Mouse (Mus musculus) lung, embryonic 15.5 days (tissue): ENCODE results near the gene Fam131a. TPM values are rescaled to one million over a fixed set of nuclear protein-coding genes. Genes with fewer than 3 reads are reported as not detected.
"Not testable (repeated sequence)": the region's sequence is repeated elsewhere in the genome, so short reads cannot be mapped to it uniquely, and the experiment has no call there.

Source experiments
- ATAC-seq: fragments of 200-750 bp; cut with Nextera tagmentation; 2 replicates; pipeline ENCODE4 v1.8.0; 2017; ENCODE audit warnings: moderate number of reproducible peaks, borderline replicate concordance; ENCODE audit not compliant: low FRiP score, low TSS enrichment; ENCODE audit errors: extremely low read depth
- H3K27ac ChIP-seq: fragments of 300-500 bp; sonication (generic); 2 replicates; pipeline ENCODE4 v1.5.1; 2015; ENCODE audit warnings: moderate library complexity, mild to moderate bottlenecking, inconsistent platforms
- H3K27me3 ChIP-seq: fragments of 300-500 bp; sonication (generic); 2 replicates; pipeline ENCODE4 v1.6.1; 2015; ENCODE audit warnings: inconsistent platforms
- H3K36me3 ChIP-seq: fragments of 300-500 bp; sonication (generic); 2 replicates; pipeline ENCODE4 v1.6.1; 2015; ENCODE audit warnings: inconsistent platforms
- H3K4me1 ChIP-seq: fragments of 300-500 bp; sonication (generic); 2 replicates; pipeline ENCODE4 v1.6.1; 2015; ENCODE audit warnings: inconsistent platforms
- H3K4me2 ChIP-seq: fragments of 300-500 bp; sonication (generic); 2 replicates; pipeline ENCODE4 v1.6.1; 2015; ENCODE audit warnings: inconsistent platforms, mild to moderate bottlenecking, moderate library complexity
- H3K4me3 ChIP-seq: fragments of 300-500 bp; sonication (generic); 2 replicates; pipeline ENCODE4 v1.5.1; 2015; ENCODE audit warnings: mild to moderate bottlenecking, inconsistent platforms
- H3K9ac ChIP-seq: fragments of 300-500 bp; sonication (generic); 2 replicates; pipeline ENCODE4 v1.6.1; 2015; ENCODE audit warnings: inconsistent platforms
- H3K9me3 ChIP-seq: fragments of 300-500 bp; sonication (generic); 2 replicates; pipeline ENCODE4 v1.6.1; 2016; ENCODE audit warnings: inconsistent platforms
- WGBS: fragments of 180-500 bp; shearing (Covaris S2); methylation state at CpG from one replicate; pipeline ENCODE4 v1.1.7; 2015; 5-methylcytosine and 5-hydroxymethylcytosine counted together
- polyA plus RNA-seq: library from polyadenylated mRNA; unstranded; fragments of >200 nt; fragmentation: Nextera tagmentation; extraction: Ambion mirVana; gene quantifications from 2 replicates; pipeline ENCODE4 v1.2.1, GENCODE M21; 2015

Gene Fam131a
- 4.9 and 6.3 TPM in 2 replicates for polyA plus RNA-seq

DNA sequence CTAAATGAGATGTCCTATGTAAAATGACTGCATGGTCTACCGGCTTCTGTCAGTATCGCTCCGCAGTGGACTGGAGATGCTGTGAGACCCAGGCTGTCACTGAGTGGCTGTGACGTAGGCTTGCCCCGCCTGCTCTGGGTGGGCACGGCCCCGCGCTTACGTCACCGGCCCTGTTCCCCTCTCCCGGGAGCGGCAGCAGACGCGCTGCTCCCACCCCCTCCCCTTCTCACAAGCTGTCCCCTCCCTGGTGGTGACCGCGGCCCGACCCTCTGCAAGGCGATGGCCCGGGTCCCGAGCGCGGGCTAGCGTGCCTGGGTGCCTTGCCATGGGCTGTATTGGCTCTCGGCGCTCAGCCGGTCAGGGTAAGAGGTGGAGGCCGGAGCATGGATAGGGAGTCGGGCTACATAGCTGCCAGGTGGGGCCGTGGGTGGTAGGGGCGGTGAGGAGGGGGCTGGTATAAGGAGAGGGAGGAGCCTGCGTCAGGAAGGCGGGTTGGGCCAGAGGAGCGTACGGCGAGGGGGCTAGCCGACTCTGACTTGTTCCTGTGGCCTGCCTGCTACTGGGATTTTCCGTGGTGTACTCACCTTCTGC lies at the start of gene Fam131a:
TSS of gene Fam131a (plus strand) at position 131 of the 591 bp plus-strand sequence.
- no peaks in the 10 kb centered on the region for H3K9me3 ChIP-seq
- peaks cover 36% of the 10 kb centered on the region for H3K4me1 ChIP-seq
- peak; percentile 93 for ATAC-seq
- peak within 1 kb of the TSS; percentile 67 for H3K4me3 ChIP-seq
- H3K27ac ChIP-seq = peak within 1 kb of the TSS; percentile 85
- H3K4me2 ChIP-seq = peak within 1 kb of the TSS; percentile 95
- H3K27me3 ChIP-seq = no peaks in the 10 kb centered on the region
- under 1% methylated on average over 35 of the region's 37 CpGs for WGBS
- peaks cover 38% of the 10 kb centered on the region for H3K36me3 ChIP-seq
- peak within 1 kb of the TSS; percentile 70 for H3K9ac ChIP-seq

DNA sequence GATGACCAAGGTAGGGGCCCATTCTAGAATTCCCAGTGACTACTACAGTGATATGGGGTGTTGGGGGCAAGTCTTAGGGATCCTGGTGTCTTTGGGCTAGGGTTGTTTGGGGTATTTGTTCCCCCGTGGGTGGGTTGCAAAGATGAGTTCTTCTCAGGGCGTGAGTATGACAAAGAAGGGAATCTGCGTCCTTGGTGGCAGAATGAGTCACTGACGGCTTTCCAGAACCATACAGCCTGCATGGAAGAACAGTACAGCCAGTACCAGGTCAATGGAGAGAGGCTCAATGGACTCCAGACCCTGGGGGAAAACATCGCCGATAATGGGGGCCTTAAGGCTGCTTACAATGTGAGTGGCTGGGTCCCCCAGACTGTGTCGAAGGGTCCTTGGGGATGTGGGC lies 49.1 kb upstream of the Fam131a start:
- WGBS = 80% methylated on average over 7 of the region's 7 CpGs
- Histone ChIP-seq H3K9me3 (no peaks in the 10 kb centered on the region), H3K9ac (no peak overlapping the region), H3K4me2 (no peak overlapping the region), H3K27me3 (no peaks in the 10 kb centered on the region), H3K4me1 (no peaks in the 10 kb centered on the region), H3K27ac (no peak overlapping the region), H3K4me3 (no peak overlapping the region), H3K36me3 (no peaks in the 10 kb centered on the region)
- ATAC-seq = no peak

DNA sequence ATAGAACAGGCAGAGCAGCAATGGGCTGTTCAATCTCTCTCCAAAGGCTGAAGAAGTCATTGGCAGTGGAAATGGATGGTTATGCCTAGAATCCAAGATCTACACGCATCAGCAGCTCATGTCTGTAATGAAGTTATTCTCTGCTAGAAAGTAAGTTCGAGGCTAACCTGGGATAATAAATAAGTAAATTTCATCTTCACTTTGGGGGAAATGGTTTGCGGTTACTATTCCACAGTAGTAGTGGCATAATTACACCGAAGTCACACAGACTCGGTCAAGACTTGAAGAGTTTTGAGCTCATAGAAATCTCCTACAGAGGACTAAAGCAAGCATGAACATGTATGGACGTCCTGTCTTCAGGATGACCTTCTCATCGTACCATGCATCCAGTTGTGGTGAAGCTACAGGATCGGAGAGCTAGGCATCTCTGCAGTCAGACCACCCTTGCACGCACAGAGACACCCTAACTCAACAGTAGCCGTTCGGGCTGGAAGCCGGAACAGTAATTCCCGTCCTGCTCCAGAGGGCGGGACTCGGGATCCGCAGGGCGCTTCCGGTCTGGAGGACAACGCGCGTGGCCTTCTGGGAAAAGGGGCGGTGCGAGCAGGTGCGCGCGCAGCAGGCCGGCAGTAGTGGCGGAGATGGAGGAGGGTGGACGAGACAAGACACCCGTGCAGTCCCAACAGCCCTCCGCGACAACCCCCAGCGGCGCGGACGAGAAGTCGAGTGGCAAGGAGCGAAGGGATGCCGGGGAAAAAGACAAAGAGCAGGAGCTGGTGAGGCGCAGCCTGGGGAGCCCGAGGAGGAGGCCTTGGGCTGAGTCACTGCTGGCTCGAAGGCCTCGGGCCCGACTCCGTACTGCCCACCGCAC lies 41.7 kb upstream of the Fam131a start, which contains the start of gene Psmd2:
TSS of gene Psmd2 (plus strand) at position 577 of the 871 bp plus-strand sequence.
- Histone ChIP-seq H3K4me2 (peak within 1 kb of the TSS; percentile 80), H3K4me1 (peaks cover 15% of the 10 kb centered on the region; the same call in 1 of the 2 replicates), H3K27me3 (no peaks in the 10 kb centered on the region), H3K4me3 (peak within 1 kb of the TSS; percentile 87), H3K9ac (peak within 1 kb of the TSS; percentile 87), H3K9me3 (no peaks in the 10 kb centered on the region), H3K27ac (peak within 1 kb of the TSS; percentile 43), H3K36me3 (peaks cover 26% of the 10 kb centered on the region)
- peak; percentile 96 for ATAC-seq
- WGBS = 2% methylated on average over 46 of the region's 46 CpGs

DNA sequence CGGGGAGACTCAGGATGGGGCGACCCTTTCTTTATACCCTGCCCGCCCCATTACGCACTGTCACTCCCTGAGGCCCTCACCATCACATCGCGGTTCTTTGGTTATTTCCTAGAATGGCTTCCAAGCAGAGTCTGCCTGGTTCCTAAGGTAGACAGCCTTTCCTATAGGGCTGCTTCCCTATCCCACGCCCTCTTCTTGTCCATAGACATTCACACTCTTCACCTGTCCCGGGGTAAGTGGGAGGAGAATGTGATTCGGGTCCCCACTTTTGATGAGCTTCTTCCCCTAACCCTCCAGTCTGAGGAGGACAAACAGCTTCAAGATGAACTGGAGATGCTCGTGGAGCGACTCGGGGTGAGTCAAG lies 41.1 kb upstream of the Fam131a start:
- Histone ChIP-seq H3K9ac (peak overlapping the region; percentile 87), H3K4me3 (peak overlapping the region; percentile 87), H3K36me3 (peaks cover 32% of the 10 kb centered on the region), H3K9me3 (no peaks in the 10 kb centered on the region), H3K27me3 (no peaks in the 10 kb centered on the region), H3K27ac (no peak overlapping the region), H3K4me2 (peak overlapping the region; percentile 80), H3K4me1 (peaks cover 15% of the 10 kb centered on the region; the same call in 1 of the 2 replicates)
- WGBS = 5% methylated on average over 12 of the region's 12 CpGs
- ATAC-seq = no peak

DNA sequence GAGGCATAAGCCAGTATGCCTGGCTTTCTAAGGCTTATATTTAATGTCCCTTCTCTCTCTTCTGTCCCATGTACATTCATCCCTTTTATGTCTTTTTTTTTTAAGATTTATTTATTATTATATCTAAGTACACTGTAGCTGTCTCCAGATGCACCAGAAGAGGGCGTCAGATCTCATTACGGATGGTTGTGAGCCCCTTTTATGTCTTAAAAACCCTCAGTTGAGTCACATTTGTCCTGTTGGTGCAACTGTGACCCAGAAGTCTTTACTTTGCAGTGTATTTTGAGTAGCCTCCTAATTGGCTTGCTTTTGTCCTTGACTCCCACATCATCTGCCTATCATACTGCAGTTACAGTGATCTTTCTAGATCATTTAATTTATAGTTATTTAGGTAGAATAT lies 39.7 kb upstream of the Fam131a start:
- WGBS = 40% methylated on average over 2 of the region's 2 CpGs
- Histone ChIP-seq H3K27me3 (no peaks in the 10 kb centered on the region), H3K9me3 (no peaks in the 10 kb centered on the region), H3K4me3 (0 out of 2 replicates have a peak overlapping the region, but pooled peaks have one; percentile 87), H3K4me2 (no peak overlapping the region), H3K4me1 (peaks cover 15% of the 10 kb centered on the region; the same call in 1 of the 2 replicates), H3K27ac (no peak overlapping the region), H3K36me3 (peaks cover 46% of the 10 kb centered on the region), H3K9ac (no peak overlapping the region)
- no peak for ATAC-seq

DNA sequence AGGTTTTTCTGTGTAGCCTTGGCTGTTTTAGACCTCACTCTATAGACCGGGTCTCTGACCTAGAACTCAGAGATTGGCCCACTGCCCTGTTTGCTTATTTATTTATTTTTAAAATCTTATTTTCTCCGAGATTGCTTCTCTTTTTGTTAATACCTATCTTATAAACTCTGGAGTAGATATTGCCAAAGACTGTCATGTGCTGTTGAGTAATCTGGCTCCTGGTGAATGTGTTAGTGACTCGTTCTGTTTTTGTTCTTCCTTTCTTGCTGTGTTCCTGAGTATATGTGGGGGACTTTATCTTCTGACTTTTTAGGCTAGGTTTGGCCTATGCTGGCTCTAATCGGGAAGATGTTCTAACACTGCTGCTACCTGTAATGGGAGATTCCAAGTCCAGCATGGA lies 35.4 kb upstream of the Fam131a start:
- no peak for ATAC-seq
- Histone ChIP-seq H3K27me3 (no peaks in the 10 kb centered on the region), H3K36me3 (peaks cover 87% of the 10 kb centered on the region), H3K9me3 (no peaks in the 10 kb centered on the region), H3K4me2 (no peak overlapping the region), H3K27ac (no peak overlapping the region), H3K4me3 (no peak overlapping the region), H3K4me1 (peaks cover 6% of the 10 kb centered on the region; the same call in 1 of the 2 replicates), H3K9ac (no peak overlapping the region)
- 84% methylated on average over 4 of the region's 4 CpGs for WGBS

DNA sequence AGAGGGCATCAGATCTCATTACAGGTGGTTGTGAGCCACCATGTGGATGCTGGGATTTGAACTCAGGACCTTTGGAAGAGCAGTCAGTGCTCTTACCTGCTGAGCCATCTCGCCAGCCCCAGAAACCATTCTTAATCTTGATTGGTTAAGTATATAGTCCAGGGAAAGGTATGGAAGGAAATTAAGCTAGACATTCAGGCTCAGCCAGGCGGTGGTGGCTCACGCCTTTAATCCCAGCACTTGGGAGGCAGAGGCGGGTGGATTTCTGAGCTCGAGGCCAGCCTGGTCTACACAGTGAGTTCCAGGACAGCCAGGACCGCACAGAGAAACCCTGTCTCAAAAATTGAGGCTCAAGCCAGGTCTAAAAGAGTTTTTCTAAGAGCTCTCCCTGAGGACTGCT lies 25.0 kb upstream of the Fam131a start, which contains the start of gene Eif4g1:
TSS of gene Eif4g1 (plus strand) at position 301 of the 400 bp plus-strand sequence.
- not testable (repeated sequence) for H3K36me3 ChIP-seq, H3K9me3 ChIP-seq, ATAC-seq, H3K9ac ChIP-seq, H3K27me3 ChIP-seq, H3K4me2 ChIP-seq, H3K4me1 ChIP-seq, H3K4me3 ChIP-seq, H3K27ac ChIP-seq
- WGBS = 91% methylated on average over 5 of the region's 6 CpGs

DNA sequence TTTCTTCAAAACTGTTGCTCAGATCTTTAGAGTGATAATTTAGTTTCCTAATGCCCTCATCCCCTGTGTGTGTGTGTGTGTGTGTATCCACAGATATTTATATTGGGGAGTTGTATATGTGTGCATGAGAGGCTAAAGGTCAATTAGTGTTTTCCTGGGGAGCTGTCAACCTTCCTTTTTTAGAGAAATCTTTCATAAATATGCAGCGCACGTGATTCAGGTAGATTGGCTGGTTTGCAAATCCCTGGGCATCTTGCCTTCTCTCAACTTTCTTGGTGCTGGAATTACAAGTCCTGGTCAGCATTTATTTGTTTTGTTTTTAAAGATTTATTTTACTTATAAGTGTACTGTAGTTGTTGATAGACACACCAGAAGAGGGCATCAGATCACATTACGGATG lies 22.8 kb upstream of the Fam131a start:
- WGBS = 83% methylated on average over 3 of the region's 3 CpGs
- H3K27me3 ChIP-seq = no peaks in the 10 kb centered on the region
- no peak overlapping the region for H3K27ac ChIP-seq
- H3K4me1 ChIP-seq = peaks cover 23% of the 10 kb centered on the region
- no peak overlapping the region for H3K4me2 ChIP-seq
- H3K9me3 ChIP-seq = no peaks in the 10 kb centered on the region
- no peak overlapping the region for H3K9ac ChIP-seq
- H3K36me3 ChIP-seq = peaks cover 6% of the 10 kb centered on the region; the same call in 1 of the 2 replicates
- ATAC-seq = no peak
- no peak overlapping the region for H3K4me3 ChIP-seq

DNA sequence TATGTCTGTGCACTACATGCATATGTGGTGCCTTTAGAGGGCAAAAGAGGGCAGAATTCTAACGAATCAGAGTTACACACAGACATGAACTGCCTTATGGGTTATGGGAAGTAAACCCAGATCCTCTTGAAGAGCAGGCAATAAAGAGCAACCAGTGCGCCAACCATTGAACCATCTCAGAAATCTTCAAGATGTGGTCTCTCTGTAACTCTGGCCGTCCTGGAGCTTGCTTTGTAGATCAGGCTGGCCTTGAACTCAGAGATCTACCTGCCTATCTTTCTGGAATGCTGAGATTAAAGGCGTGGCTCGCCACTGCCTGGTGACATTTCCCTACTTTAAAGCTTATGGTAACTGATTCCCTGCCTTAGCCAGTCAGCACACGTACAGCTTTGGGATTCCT lies 21.2 kb upstream of the Fam131a start:
- Histone ChIP-seq H3K4me3 (peak overlapping the region; percentile 98), H3K27ac (0 out of 2 replicates have a peak overlapping the region, but pooled peaks have one; percentile 6), H3K4me2 (peak overlapping the region; percentile 86), H3K27me3 (no peaks in the 10 kb centered on the region), H3K9ac (no peak overlapping the region), H3K4me1 (peaks cover 26% of the 10 kb centered on the region), H3K9me3 (no peaks in the 10 kb centered on the region), H3K36me3 (peaks cover 21% of the 10 kb centered on the region)
- 21% methylated on average over 6 of the region's 6 CpGs for WGBS
- ATAC-seq = no peak

DNA sequence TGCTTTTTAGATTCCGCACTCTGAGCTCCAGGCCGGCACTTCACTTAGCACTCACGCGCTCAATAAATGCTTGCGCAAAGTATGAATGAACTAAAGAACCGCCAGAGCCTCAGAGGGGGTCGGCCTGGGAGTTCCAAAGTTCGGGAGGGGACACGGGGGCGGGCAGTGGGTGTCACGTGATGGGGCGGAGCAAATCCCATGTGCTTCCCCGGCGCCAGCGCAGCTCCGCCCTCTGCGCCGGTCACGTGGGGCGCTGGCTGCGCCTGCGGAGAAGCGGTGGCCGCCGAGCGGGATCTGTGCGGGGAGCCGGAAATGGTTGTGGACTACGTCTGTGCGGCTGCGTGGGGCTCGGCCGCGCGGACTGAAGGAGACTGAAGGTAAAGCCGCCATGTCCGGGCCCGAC lies 20.5 kb upstream of the Fam131a start:
- ATAC-seq = peak; percentile 94
- H3K9ac ChIP-seq = peak overlapping the region; percentile 93
- peak overlapping the region; percentile 98 for H3K4me3 ChIP-seq
- H3K4me2 ChIP-seq = peak overlapping the region; percentile 86
- H3K4me1 ChIP-seq = peaks cover 32% of the 10 kb centered on the region
- peak overlapping the region; percentile 96 for H3K27ac ChIP-seq
- 0% methylated on average over 38 of the region's 38 CpGs for WGBS
- peaks cover 27% of the 10 kb centered on the region for H3K36me3 ChIP-seq
- no peaks in the 10 kb centered on the region for H3K9me3 ChIP-seq
- no peaks in the 10 kb centered on the region for H3K27me3 ChIP-seq

DNA sequence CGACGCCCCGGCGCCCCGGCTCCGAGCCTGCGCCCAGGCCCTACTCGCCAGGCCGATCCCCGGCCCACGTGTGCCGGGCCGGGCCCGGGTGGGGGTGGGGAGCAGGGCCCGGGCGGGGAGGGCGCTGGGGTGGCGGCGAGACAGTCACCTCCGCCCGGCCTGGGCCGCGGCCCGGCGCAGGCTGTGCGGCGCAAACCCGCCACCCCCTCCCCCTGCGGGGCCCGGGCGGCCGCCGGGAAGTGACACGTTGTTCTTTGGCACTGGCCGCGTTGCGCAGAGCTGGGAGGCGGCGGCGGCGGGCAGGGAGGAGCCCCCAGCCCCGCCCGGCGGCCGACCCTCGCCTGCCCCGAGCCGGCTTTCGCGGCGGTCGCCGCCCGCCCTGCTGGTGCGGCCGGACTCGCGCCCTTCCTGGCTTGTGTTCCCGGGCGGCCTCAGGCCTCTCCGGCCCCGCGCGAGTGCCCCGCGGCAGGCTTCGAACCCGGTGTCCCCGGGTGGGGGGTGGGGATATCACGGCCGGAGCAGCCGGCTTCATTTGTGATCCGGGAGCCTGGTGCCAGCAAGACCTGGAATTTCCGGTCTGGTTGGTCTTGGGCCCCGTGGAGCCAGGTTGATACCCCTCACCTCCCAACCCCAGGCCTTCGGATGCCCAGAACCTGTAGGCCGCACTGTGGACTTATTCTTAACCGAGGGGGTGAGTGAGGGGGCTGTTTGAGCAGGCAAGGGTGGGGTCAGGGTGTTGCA lies 19.9 kb upstream of the Fam131a start:
- Histone ChIP-seq H3K9me3 (no peaks in the 10 kb centered on the region), H3K4me3 (peak overlapping the region; percentile 98), H3K27me3 (no peaks in the 10 kb centered on the region), H3K36me3 (peaks cover 34% of the 10 kb centered on the region), H3K4me1 (peaks cover 37% of the 10 kb centered on the region), H3K9ac (peak overlapping the region; percentile 93), H3K4me2 (peak overlapping the region; percentile 86), H3K27ac (peak overlapping the region; percentile 96)
- under 1% methylated on average over 73 of the region's 78 CpGs for WGBS
- ATAC-seq = peak; percentile 81
